Mouse (Mus musculus) CD4-positive, CD25-positive, alpha-beta regulatory T cell, adult 4 months (primary cell): Measurements from ENCODE around the gene Mamdc4. TPM values are rescaled to one million over a fixed set of nuclear protein-coding genes. Genes with fewer than 3 reads are reported as not detected.

Source experiments
- ATAC-seq: one replicate; pipeline ENCODE4 v1.8.0; 2017
- polyA plus RNA-seq, 2 experiments: library from polyadenylated mRNA; unstranded; fragments of 100-300 nt; shearing (Covaris generic); gene quantifications; one replicate each; pipeline ENCODE4 v1.2.1; 2017

The Mamdc4 gene
- polyA plus RNA-seq, 2 experiments from 2014 or later, result 1.6 to 4.7 TPM

DNA sequence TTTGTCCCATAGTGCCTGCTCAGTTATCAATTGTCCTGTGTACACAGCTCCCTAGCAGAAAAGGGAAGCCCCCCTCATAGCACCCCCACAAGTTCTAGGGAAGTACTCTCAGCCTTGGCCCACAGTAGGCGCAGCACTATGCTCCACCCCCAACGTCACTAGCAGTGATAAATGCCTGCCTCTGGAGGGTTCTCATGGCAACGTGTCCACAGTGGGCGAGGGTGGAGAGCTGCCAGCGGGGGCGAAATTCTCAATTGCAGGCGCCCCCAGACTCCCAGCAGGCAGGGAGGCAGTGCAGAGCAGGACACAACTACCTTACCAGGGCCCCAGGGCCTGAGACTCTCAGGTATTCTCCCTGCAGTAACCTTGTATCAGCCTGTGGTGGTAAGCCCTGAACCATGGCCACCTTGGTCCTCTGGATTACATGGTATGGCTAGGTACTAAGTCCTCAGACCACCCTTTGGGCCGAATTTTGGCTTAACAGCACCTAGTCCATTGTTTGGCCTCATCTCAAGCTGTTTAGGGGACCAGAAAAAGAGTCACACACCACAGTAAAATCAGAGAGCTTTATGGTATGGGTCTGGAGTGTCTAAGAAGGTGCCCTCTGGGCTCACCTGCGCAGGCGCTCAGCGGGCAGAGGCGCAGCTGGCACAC lies 7.9 kb upstream of the Mamdc4 start:
- ATAC-seq, result no peak

DNA sequence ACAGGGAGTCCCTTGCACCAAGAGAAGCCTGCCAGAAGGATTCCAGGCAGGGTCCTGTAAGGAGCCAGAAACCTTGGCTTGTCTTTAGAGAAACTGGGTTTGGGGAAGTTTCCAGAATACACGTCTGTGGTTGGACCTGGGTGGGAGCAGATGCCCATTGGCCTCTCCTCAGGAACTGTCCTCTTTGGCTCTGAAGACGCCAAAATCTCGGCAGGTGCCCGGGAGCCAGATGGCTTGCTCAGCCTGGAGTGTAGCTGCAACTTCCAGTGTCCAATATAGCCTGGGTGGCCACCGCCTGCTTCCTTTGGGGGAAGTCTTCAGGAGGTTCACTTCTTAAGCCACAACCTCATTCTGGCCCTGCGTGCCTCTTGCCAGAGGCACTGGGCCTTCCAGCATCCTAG lies 7.3 kb upstream of the Mamdc4 start:
- no peak for ATAC-seq

DNA sequence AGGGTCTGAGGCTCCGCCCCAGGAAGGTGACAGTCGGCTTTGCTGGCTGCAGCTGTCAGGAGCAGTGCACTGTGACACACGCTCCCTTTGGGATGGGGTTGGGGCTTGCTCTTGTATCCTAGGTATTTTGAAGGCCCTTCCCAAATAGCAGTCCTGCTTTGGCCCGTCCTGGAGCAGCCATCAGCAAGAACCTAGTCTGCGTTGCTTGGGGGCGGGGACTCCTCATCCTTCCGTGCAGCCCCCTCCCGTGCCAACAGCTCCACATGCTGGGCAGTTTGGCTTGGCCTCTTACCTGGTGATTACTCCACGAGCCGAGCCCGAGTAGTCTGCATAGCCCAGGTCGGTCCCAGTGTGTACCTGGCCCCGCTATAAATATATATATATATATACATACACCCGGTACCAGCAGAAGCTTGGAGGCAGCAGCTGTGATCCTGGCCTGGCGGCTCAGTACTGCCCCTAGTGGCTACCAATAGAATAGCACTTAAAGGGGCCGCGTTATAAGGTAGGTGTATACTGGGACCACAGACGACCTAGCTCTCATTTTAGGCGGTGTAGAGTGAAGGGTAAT lies 6.7 kb upstream of the Mamdc4 start, which contains the start of gene Ajm1:
Gene Ajm1 (minus strand): TSS at position 464 of the 571 bp plus-strand sequence.
- ATAC-seq, result peak; percentile 82

DNA sequence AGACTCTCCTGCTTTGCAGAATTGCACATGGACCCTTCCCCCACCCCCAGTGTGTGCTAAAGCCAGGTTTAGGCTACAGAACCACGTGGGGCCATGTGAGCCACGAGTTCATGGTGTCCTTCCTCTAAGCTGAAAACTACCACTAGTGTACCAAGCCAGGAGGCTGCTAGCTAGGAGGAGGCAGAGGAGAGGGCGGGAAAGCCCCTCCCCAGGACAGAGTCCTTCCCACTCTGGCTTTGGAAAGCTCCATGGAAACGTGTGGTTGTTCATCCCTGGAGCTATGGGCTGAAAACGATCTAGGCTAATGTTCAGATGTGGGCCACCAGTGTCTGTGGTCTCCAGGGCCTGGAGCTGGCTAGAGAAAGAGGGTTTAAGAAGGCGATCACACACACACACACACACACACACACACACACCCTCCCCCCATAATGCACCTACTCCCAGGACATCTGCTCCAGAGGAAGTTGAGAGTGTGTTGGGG lies 6.0 kb upstream of the Mamdc4 start:
- no peak for ATAC-seq

DNA sequence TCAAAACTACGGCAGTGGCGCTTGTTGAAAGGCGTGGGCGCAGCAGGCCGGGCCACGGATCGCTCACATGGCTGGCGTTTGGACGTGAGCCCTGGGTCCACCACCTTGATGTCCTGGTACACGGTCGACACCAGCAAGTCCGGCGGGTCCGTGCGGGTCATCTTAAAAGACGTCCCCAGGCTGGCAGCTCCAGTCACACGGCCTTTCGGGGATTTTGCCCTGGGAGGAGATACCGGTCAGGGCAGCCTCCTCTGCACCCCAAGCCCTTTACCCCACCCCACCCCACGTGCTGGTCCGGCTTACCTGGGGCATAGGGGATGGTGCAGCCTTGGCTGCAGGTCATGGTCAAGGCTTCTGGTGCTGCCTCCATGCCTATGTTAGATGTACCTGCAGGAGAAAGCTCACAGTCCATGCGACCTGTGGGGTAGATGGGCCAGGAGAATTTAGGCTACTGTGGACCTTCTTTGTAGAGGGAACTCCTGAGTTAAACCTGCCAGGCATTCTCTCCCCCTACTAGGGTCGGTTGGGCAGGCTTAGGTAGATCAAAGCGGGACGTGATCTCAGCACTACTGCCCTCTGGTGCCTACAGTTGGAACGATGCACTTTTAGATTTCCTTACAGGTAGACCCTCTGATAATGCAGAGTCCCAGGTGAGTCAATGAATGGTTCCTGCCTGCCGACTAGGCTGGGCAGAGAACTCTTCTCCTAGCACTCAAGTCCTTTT lies 5.3 kb upstream of the Mamdc4 start:
- ATAC-seq, result peak; percentile 58

DNA sequence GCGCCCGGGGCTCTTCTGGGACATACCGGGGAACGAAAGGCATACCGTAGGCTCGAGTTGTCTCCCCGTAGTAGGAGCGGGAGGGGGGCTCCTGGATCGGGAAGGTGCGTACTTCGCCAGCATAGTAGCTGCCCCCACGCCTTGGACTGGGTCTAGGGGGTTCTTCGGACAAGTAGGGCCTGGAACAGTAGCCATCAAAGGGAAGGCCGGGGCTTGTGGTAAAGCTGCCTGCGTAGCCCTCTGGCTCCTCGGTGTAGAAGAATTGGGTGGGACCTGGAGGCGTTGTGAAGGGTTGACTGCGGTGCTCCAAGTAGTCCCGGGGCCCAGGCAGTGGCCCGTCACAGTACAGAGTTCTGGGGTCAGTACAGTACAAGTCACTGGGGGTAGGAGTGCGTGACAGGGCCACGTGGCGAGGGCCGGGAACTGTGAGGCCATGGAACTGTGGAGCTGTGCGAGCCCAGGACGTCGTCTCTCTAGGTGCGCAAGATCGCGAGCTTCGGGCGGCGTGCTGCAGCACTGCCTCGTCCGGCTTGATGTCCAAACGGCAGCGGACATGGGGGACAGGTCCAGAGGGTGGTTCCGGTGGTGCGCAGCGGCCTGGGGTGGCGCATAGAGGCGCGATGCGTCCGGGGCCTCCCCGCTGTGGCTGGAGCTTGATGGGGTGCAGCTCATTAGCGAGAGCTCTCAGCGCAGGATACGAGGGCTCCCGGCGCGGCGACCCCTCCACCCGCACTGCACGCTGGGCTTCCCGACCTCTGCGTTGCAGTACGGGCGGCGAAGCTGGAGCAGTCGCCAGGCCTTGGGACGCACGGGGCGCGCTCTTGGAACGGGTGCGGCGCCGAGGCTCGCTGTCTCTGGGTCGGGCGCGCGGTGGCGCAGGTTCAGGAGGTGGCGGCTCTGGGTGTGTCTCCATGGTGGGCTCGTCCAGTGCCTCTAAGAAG lies 4.4 kb upstream of the Mamdc4 start:
- ATAC-seq, result no peak

DNA sequence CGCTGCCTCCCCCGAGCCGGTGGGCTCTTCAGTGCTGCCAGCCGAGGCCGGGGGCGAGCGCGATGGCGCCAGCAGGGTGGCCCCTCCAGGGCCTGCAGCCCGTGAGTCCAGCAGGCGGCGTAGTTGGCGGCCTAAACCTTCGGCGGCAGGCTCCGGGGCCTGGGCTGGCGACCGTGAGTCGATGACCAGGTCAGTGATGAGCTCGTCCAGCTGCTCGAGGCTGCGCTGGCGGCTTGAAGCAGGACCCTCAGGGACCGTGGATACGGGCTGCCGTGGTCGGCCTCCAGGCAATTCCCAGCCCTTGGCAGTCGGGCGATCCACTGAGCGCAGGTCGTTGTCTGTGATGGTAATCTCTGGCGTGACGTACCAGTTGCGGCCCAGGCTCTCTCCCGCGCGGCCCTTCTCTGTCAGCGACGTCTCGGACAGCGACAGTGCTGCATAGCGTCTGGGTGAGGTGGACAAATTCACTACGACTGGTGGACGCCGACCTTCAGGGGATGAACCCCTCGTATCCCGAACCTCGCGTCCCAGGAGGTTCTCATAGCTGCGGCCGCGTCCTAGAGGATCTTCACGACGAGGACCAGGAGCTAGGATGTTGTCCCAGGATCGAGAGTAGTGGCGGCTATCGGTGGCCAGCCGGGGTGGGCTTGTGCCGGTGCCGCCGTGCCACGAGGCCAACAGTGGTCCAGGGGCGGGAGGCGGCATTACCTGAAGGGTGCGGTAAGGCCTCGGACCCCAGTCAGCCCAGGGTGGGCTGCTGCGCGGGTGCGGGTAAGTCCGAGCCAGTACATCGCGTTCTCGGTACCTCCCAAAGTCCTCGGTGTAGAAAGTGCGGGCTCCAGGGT lies 3.5 kb upstream of the Mamdc4 start:
- ATAC-seq, result no peak

DNA sequence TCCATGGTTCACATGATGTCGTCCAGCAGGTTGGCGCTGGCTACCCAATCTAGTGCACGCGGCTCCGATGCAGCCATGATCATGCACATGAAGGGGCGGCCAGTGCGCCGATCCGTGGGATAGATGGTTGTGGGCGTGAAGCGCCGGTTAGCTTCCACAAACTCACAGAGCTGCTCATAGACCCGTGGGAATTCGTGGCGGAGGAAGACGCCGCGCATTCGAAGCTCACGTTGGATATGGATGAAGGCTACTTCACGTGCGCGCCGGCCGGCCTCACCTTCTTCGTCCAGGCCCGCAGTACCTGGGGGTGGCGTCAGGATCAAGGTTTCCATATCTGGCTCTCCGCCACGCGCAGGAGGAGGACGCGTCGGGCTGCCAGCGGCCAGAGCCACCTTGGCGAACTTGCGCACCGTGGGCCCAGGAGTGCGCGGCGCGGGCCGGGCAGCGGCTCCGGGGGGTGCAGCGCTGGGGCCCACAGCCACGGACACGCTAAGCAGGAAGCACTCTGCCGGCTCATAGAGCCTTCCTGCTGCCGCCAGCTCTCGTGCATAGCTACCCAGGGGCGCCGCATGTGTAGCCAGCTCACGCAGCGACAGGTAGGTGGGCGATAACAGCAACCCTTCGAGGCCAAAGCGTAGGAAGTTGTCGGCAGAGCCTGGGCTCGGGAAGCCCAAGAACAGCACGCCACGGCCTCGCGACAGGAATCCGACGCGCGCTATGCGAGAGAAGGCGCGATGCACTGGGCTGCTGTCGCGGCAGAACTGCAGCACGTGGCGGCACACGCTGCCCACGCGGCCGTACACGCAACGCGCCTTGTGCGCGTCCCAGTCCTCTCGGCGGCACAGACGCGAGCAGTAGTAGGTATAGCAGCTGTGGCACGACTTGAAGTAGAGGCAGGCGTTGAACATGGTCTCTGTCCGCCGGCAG lies 2.6 kb upstream of the Mamdc4 start:
- no peak for ATAC-seq

DNA sequence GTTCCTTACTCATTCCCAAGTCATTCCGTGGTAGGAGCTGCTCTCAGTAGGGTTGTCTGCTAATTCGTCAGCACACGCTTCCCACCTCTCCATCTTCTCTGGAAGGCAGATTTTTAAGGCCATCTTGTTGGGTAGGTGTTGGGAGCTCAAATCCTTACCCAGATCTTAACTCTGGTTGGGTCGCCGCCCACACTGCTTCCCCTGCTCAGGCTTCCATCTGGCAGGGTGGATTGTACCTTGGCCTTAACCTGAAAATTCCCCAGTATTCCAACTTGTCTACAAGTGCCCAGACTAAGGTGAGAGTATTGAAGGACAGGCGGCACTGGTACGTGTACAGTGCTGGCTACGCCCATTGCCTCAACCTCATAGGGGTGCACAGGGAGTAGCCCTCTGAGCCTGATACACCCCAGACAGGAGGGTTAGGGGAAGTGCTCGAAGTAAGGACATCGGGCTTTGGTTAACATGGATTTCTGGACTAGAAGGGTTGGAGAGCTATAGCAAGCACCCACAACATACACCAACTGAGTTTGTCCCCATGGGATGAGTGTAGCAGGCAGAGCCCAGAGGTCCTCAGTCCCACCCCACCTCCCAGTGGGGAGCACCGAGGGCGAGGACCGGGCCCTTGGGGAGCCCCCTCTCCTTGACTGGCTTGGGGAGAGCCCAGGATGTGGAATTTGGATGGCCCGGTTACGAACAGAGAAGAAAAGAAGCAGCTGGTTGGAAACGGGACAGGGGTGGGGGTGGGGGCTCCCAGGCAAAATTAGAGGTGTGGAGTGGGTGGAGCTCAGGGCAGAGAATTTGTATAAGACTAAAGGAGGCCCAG lies 1.6 kb upstream of the Mamdc4 start:
- no peak for ATAC-seq

DNA sequence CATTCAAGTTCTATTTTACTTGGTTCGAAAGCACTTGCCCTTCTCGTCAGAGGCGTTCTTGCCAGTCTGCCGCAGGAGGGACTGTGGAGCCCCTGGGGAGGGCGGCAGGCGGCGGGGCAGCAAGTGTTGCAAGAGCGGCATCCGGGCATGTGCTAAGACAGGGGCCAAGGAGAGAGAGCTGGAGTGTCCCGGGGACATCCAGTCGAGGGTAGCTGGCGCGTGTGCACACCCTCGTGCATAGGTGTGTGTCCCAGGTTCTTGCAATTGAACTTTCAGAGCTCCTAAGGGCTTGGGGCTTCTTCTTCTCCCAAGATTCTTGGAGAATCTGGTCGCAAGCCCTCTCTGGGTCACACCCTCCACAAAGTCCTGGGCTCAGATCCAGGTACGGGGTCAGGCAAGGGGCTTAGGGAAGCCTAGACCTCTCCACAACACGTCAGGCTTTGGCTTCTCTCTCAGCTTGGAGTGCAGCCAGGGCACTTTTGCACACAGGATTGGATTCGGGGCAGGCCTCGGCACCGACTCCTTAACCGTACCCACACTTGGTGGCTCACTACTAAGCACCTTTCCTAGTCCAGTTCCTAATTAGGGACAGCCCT lies 885 bp upstream of the Mamdc4 start:
- ATAC-seq, result no peak

DNA sequence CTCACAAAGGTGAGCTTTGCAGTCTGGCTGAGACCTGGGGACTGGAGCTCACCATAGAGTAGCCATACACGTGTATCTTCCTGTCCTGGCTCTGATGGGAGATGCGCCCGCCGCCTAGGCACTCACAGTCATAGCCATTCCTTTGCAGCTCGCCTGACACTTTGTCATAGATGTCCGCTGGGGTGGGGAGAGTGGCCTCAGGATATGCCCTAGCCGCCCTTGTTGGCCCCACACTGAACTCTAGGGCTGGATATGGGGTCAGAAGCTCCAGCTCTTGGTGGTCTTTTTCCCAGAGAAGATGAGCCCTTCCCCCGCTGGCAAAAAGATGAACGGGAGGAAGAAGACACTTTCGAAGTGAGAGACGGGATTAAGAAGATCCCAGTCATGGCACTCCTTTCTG lies 509 bp downstream of the Mamdc4 start:
- no peak for ATAC-seq

DNA sequence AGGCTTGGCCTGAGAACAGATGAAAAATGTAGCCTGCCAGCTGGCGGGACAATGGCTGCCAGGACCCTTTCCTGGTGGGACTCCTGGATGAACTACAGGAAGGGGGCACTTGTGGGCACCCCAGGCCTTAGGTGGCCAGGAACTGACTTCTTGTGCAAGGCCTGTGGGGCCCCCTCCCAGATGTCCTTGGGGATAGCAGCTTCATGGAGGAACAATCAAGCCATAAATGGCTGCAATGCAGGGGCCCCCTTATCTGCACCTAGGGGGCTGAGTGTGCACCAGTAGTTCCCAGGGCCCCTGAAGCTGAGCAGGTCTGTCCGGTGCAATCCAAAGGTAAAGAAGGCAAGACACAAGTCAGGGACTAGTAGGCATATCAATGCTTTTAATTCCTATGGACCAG lies 1.6 kb downstream of the Mamdc4 start:
- no peak for ATAC-seq

DNA sequence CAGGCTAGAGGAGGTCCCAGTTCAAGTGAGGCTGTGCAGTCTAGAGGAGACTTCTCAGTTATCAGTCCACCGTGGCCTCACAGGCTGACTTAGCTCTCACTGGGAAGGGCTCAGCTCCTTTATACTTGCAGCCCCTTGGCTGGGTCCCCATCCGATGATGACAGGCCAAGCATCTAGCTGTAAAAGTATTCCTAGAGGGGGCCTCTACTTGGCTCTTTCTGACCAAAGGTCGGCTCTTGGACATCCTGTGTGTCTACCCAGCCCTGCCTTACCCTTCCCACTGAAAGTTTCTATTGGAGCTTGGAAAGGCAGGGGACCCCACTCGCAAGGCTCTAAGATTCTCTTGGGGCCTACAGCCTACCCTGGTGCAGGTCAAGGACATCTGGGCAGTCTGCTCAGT lies 3.4 kb downstream of the Mamdc4 start:
- ATAC-seq, result no peak

DNA sequence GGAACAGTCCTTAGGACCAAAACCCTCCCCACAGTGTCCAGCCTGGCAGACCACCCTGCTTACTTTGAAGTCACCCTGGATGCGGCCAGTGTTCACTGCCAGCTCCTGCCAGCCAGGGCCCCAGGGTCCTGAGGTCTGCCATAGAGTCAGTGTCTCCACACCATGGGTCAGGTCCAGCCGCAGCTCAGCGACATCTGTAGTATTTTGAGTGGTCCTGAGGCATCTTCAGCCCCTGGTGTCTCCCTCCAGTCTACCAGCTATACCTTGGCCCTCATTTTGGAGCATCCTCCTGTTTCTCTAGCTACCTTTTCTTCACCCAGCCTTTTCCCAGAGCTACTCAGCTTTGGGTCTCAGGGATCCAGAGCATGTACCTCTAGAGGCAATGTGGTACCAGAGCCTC lies 5.3 kb downstream of the Mamdc4 start:
- ATAC-seq, result no peak

DNA sequence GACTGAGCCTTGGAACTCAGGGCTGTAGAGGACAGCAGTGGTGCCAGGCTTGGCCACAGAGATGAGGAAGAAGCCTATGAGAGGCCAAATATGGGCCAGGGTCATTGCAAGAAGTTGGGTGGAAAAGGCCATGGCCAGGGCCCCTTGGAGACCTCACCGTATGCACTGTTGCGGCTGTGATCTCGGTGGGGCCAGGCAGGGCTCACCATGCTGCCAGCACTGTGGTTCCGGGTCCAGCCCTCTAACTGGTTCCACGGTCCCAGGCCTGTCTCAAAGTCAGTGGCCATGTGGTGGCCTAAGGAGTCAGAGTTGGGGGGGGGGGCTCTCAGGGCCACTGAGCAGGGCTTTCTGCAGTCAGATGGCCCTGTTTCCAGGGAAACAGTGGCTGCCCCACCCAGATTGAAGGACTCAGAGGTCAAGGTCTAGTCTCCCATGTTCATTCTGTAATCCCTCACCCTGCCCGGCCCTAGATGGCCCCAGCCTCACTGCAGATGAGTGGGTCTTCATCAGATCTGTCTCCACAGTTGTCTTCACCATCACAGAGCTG lies 6.1 kb downstream of the Mamdc4 start:
- ATAC-seq, result no peak

DNA sequence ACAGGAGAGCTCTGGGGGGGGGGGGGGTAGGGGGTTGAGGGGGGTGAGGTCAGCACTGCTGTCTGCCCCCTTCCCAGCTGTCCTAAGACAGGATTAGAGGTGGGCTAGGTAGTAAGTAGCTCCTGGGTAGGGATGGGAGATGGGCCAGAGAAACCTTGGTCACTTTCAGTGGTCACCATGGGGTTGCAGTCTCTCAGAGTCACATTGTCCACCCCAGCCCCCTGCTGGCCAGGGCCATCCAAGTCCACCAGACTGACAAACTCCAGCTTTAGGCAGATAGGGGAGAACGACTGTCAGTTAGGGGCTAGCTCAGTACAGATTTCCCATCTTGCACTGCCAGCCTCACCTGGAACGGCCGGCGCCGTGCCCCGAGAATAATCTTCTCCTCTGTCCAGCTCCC lies 8.1 kb downstream of the Mamdc4 start:
- ATAC-seq, result no peak

DNA sequence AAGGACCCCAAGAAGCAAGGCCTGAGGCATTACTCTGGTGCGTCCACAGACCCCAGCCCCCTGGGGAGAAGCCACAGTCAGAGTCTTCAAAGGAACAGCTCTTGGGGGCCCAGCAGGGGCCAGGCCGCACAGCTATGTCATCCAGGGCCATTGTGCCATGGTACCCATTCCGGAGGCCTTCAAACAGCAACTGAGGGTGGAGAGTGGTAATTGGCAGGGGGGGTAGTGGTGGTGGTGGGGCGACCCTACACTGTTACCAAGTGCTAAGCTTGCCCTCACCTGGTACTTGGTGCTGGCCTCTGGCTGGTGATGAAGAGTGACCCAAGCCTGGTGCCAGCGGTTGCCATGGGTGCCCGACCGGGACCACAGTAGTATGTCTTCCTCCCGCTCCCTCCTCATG lies 8.9 kb downstream of the Mamdc4 start:
- no peak for ATAC-seq

DNA sequence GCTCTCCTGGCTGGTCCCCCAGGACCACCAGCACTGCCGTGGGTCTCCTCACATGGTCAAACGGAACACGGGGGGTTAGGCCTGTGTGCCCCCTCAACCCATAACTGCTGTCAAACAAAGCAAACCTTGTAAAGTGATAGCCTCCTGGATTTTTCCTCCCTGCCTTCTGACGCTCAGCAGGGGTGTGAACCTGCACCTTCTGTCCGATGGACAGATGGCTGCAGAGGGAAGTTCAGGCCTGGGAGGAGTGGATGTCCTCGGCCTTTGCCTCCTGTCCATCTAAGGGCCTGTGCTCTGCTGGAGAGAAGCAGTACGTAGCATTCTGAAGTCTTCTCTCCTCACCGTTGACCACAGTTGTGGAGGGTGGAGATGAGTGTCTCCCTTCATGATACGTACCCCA lies 12.7 kb downstream of the Mamdc4 start:
- ATAC-seq, result no peak

DNA sequence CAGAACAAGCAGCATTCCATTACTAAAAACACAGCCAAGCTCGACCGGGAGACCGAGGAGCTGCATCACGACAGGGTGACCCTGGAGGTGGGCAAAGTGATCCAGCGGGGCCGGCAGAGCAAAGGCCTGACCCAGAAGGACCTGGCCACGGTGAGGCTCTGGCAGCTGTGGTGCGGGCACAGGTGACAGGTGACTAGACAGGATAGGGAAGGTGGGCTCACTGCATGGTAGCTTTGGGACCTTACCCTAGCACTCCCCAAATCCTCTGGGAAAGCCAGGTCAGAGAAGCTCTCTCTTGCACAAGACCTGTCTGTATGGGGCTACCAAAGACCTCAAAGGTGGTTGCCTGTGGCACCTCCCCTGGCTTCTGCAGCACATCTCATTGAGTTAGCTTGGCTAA lies 14.1 kb downstream of the Mamdc4 start:
- ATAC-seq, result no peak
